13 mouse cellular contexts compared by ENCODE assay signal in genomic region chr13:99459612-99460011, GRCm38 (mm10). TPM values are rescaled to one million over a fixed set of nuclear protein-coding genes. Genes with fewer than 3 reads are reported as not detected.
A peak's percentile ranks its signal among the peaks of the same experiment; 100 is the strongest.
DNase-seq lines count a peak whose midpoint lies in the region; ATAC-seq and TF ChIP-seq lines count a peak whose summit lies in the region.
"Had no signal": no experiment of that assay in that cellular context is flagged by ENCODE, and none has a peak within 500 bp of the region (broad histone marks: within the 10 kb centered on the region; RNA-seq: fewer than 3 reads in every experiment).

No protein-coding gene starts in this region.

- H3K4me2 ChIP-seq in embryonic facial prominence, embryonic 12.5 days (replicated peaks), result no peak overlapping the region
- H3K4me2 ChIP-seq in liver, embryonic 12.5 days, result no peak overlapping the region
- no peak overlapping the region for H3K4me2 ChIP-seq in forebrain, embryonic 15.5 days (replicated peaks)
- H3K4me2 ChIP-seq: liver, embryonic 15.5 days had no signal

- ATAC-seq in embryonic facial prominence, embryonic 12.5 days (ENCODE audit: insufficient number of reproducible peaks, insufficient read depth, low FRiP score, low TSS enrichment), result peak; percentile 64; the same call in 1 of the 2 replicates
- no peak for ATAC-seq in liver, embryonic 12.5 days
- 0 out of 2 replicates have a peak, but pooled peaks have one; percentile 3 for ATAC-seq in forebrain, embryonic 15.5 days (replicated peaks)

- no peak for TF ChIP-seq POLR2A in liver, adult 2 months (IDR thresholded peaks at IDR 0.05; ENCODE audit: extremely low read depth, insufficient read depth, low read length)

- H3K27ac ChIP-seq in embryonic facial prominence, embryonic 12.5 days, result no peak overlapping the region
- H3K27ac ChIP-seq in embryonic facial prominence, embryonic 10.5 days (replicated peaks), result no peak overlapping the region
- H3K27ac ChIP-seq in liver, adult 2 months (replicated peaks; ENCODE audit: insufficient read depth, low read depth, low read length), result no peak overlapping the region
- no peak overlapping the region for H3K27ac ChIP-seq in liver, embryonic 12.5 days
- peak overlapping the region; percentile 88 for H3K27ac ChIP-seq in forebrain, embryonic 15.5 days (replicated peaks)
- H3K27ac ChIP-seq: kidney, postnatal 0 days; liver, embryonic 15.5 days had no signal

- H3K27me3 ChIP-seq in embryonic facial prominence, embryonic 12.5 days, result no peaks in the 10 kb centered on the region
- H3K27me3 ChIP-seq in embryonic facial prominence, embryonic 10.5 days (replicated peaks; ENCODE audit: low read depth, poor library complexity, severe bottlenecking), result no peaks in the 10 kb centered on the region
- H3K27me3 ChIP-seq in liver, adult 2 months (ENCODE audit: control insufficient read depth, insufficient read depth, low read length), result no peaks in the 10 kb centered on the region; the same call in 1 of the 2 replicates
- H3K27me3 ChIP-seq in liver, embryonic 12.5 days (replicated peaks), result no peaks in the 10 kb centered on the region
- H3K27me3 ChIP-seq in forebrain, embryonic 15.5 days, result no peaks in the 10 kb centered on the region
- H3K27me3 ChIP-seq: liver, embryonic 15.5 days had no signal

- no peak overlapping the region for H3K9ac ChIP-seq in embryonic facial prominence, embryonic 12.5 days
- H3K9ac ChIP-seq in liver, adult 2 months (ENCODE audit: low read depth, low read length), result no peak overlapping the region
- no peak overlapping the region for H3K9ac ChIP-seq in liver, embryonic 12.5 days
- H3K9ac ChIP-seq in forebrain, embryonic 15.5 days (replicated peaks), result no peak overlapping the region
- H3K9ac ChIP-seq: liver, embryonic 15.5 days had no signal

- H3K4me3 ChIP-seq in embryonic facial prominence, embryonic 12.5 days, result no peak overlapping the region
- H3K4me3 ChIP-seq in embryonic facial prominence, embryonic 10.5 days, result no peak overlapping the region
- no peak overlapping the region for H3K4me3 ChIP-seq in liver, adult 2 months (ENCODE audit: insufficient read depth, low read depth, low read length)
- no peak overlapping the region for H3K4me3 ChIP-seq in liver, embryonic 12.5 days
- no peak overlapping the region for H3K4me3 ChIP-seq in forebrain, embryonic 15.5 days
- H3K4me3 ChIP-seq: liver, embryonic 15.5 days had no signal

- 86% methylated on average over 4 of the region's 4 CpGs for WGBS in embryonic facial prominence, embryonic 12.5 days
- WGBS in embryonic facial prominence, embryonic 10.5 days, result 92% methylated on average over 4 of the region's 4 CpGs
- WGBS in liver, adult 2 months, result 17% methylated on average over 4 of the region's 4 CpGs
- 75% methylated on average over 4 of the region's 4 CpGs for WGBS in liver, embryonic 12.5 days (ENCODE audit: insufficient replicate concordance)
- WGBS in forebrain, embryonic 15.5 days, result 72% methylated on average over 4 of the region's 4 CpGs

- no peaks in the 10 kb centered on the region for H3K36me3 ChIP-seq in embryonic facial prominence, embryonic 12.5 days
- H3K36me3 ChIP-seq in embryonic facial prominence, embryonic 10.5 days (replicated peaks), result peaks cover 20% of the 10 kb centered on the region
- no peaks in the 10 kb centered on the region for H3K36me3 ChIP-seq in liver, adult 2 months (ENCODE audit: control insufficient read depth, insufficient read depth, low read length)
- no peaks in the 10 kb centered on the region for H3K36me3 ChIP-seq in liver, embryonic 12.5 days
- H3K36me3 ChIP-seq in forebrain, embryonic 15.5 days, result peaks cover 10% of the 10 kb centered on the region
- H3K36me3 ChIP-seq: liver, embryonic 15.5 days had no signal

- TF ChIP-seq CTCF in liver, adult 2 months (IDR thresholded peaks at IDR 0.05; ENCODE audit: low read depth, low read length), result no peak

- DNase-seq in embryonic facial prominence, embryonic 10.5 days (ENCODE audit: low spot score), result no peak
- DNase-seq in liver, adult 2 months (ENCODE audit: extremely low read depth, low read depth, low spot score), result peak; percentile 67
- DNase-seq in kidney, postnatal 36 days, result peak; percentile 55 to 77
- DNase-seq in urinary bladder, postnatal 36 days (ENCODE audit: low spot score in 2 of 2), result no peak
- DNase-seq in urinary bladder, adult 2 months (ENCODE audit: low spot score), result no peak
- DNase-seq: gastrocnemius, postnatal 25 days; thymus, adult 2 months had no signal

- no peaks in the 10 kb centered on the region for H3K9me3 ChIP-seq in embryonic facial prominence, embryonic 12.5 days
- H3K9me3 ChIP-seq in embryonic facial prominence, embryonic 10.5 days, result no peaks in the 10 kb centered on the region
- no peaks in the 10 kb centered on the region for H3K9me3 ChIP-seq in liver, embryonic 12.5 days (replicated peaks)
- no peaks in the 10 kb centered on the region for H3K9me3 ChIP-seq in forebrain, embryonic 15.5 days
- H3K9me3 ChIP-seq: liver, embryonic 15.5 days had no signal

- H3K79me2 ChIP-seq in liver, adult 2 months (ENCODE audit: control insufficient read depth, insufficient read depth, low read length), result no peaks in the 10 kb centered on the region

- peaks cover 5% of the 10 kb centered on the region for H3K4me1 ChIP-seq in embryonic facial prominence, embryonic 12.5 days
- H3K4me1 ChIP-seq in embryonic facial prominence, embryonic 10.5 days, result peaks cover 14% of the 10 kb centered on the region
- H3K4me1 ChIP-seq in liver, adult 2 months (ENCODE audit: control insufficient read depth, insufficient read depth, low read length), result no peaks in the 10 kb centered on the region
- H3K4me1 ChIP-seq in liver, embryonic 12.5 days, result no peaks in the 10 kb centered on the region
- peaks cover 33% of the 10 kb centered on the region for H3K4me1 ChIP-seq in forebrain, embryonic 15.5 days
- H3K4me1 ChIP-seq: liver, embryonic 15.5 days had no signal

RNA-seq across cellular contexts. Expression of gene Map1b, which starts 56.7 kb away (rescaled TPM):
- 272 and 301 TPM in 2 replicates for polyA plus RNA-seq in embryonic facial prominence, embryonic 12.5 days (2016; fragmentation: Nextera tagmentation; extraction: Ambion mirVana)
- polyA plus RNA-seq in embryonic facial prominence, embryonic 10.5 days (2016; fragmentation: Nextera tagmentation; extraction: Ambion mirVana), result 288 and 317 TPM in 2 replicates
- 0.18 and 0.54 TPM in 2 replicates for total RNA-seq in liver, adult 2 months (2014; rRNA removed)
- 0.02 and 0.09 TPM in 2 replicates for polyA plus RNA-seq in liver, adult 2 months (2012; rRNA removed)
- 11.2 and 12.7 TPM in 2 replicates for polyA plus RNA-seq in liver, embryonic 12.5 days (2016; fragmentation: Nextera tagmentation; extraction: Ambion mirVana)
- polyA plus RNA-seq in forebrain, embryonic 15.5 days (2015; fragmentation: Nextera tagmentation; extraction: Ambion mirVana), result 1,899 and 1,916 TPM in 2 replicates
- 7.6 and 16.2 TPM in 2 replicates for polyA plus RNA-seq in urinary bladder, adult 2 months (2012; rRNA removed)
- total RNA-seq: common myeloid progenitor, adult 5-6 weeks had no signal

Comparison
In these comparisons a context has a peak if more than half of its experiments do, and no peak if none do; other contexts are left out.
1. DNase-seq: peak in liver, adult 2 months (single experiment) and kidney, postnatal 36 days (2 of 2); none in embryonic facial prominence, embryonic 10.5 days (single experiment), urinary bladder, postnatal 36 days (0 of 2) and urinary bladder, adult 2 months (single experiment).
2. RNA of gene Map1b, which starts 56.7 kb away (polyA plus RNA-seq): 1,899 to 1,916 TPM in forebrain, embryonic 15.5 days, 288 to 317 TPM in embryonic facial prominence, embryonic 10.5 days and 272 to 301 TPM in embryonic facial prominence, embryonic 12.5 days; 11.2 to 12.7 TPM in liver, embryonic 12.5 days, 7.6 to 16.2 TPM in urinary bladder, adult 2 months and 0.02 to 0.09 TPM in liver, adult 2 months; every median in the first group is over 10 times any median in the second.